Mouse (Mus musculus) ovary, postnatal 36 days (tissue): ENCODE measurements around the gene Slc30a5.
"Not testable (repeated sequence)": the region's sequence is repeated elsewhere in the genome, so short reads cannot be mapped to it uniquely, and the experiment has no call there.

ENCODE experiments used
- DNase-seq: peaks from one replicate; pipeline ENCODE4 v3.0.0; 2022; ENCODE audit warnings: low spot score, mixed read lengths

Slc30a5 gene

DNA sequence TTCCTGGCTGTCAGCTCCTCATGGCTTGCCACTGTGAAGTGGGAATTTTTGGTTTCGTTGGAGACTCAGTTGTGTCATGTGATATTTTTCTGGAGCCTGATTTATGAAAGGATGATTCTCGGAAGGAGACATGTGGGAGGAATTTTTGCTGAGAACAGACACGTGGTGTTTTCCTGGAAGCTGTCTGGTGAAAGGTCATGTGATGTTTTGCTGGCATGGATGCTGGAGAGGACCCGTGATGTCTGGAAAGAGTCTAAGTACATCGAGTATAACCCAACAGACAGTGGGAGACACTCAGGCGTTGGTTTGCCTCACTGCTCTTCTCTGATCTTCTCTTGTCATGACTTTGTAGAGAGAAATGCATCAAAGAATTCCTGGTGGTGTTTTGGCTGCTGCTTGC, 8.5 kb upstream of the Slc30a5 start:
- DNase-seq, result no peak

DNA sequence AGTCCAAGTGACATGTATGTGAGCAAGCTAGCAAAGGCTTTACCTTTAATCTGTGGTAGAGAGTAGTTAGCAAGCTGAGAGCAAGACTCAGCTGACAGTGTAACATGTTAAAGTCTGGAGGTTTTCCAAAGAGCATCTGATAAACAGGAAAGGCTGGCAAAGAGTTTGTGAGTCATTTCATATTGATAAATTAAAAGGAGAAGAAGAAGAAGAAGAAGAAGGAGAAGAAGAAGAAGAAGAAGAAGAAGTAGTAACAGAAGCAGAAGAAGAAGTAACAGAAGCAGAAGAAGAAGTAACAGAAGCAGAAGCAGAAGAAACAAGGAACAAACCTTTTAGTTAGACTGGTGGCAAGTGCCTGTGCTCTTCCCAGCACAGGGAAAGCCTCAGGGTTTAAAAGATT, 1.6 kb upstream of the Slc30a5 start:
- DNase-seq, result no peak

DNA sequence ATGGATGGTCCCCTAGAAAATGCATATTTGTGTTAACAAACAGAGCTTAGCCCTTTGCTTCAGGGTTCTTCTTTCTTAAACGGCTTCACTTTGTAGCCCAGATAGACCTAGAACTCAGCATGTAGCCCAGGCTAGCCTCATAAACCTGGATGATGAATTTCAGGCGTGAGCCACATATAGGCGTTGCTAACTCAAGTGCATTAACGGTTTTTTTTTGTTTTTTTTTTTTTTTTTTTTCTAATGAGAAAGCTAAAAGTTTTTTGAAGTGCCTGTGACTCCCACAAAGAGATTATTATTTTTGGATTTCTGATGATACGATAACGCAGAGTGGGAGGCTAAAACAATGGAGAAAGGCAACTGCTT, 394 bp upstream of the Slc30a5 start:
- DNase-seq, result no peak

DNA sequence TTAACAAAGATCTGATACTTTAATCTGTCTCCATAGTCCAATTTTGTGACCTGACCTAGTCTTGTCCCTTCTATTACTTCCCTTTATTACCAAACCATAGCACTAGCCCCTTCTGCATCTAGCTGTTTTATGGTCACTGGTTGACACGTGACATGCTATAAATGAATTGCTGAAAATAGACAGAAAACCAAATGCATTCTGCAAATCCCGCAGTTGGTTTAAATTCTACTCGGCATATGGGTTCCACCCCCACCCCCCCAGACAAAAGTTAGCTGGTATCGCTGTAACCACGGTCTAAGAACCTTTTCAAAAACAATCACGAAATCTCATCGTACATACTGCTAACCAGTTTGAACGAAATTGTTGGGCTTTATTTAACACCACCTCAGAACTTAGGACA, 1.0 kb downstream of the Slc30a5 start:
- DNase-seq, result no peak

DNA sequence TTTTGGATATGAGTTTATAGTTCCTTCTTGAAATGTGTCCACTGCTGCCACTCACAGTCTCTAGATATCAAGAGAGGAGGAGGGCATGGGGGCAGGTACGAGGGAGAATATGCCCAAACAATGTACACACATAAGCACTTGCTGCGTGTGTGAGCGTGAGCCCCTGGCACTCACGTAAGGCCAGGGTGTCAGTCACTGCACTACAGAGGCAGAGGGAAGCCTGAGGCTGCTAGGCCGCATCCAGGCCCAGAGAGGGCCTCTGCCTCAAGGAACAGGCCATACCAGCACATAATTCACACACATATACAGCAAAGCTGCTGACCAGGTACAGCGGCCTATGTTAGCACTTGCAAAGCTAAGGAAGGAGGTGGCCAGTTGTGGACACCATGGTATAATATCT, 2.1 kb downstream of the Slc30a5 start:
- DNase-seq, result no peak

DNA sequence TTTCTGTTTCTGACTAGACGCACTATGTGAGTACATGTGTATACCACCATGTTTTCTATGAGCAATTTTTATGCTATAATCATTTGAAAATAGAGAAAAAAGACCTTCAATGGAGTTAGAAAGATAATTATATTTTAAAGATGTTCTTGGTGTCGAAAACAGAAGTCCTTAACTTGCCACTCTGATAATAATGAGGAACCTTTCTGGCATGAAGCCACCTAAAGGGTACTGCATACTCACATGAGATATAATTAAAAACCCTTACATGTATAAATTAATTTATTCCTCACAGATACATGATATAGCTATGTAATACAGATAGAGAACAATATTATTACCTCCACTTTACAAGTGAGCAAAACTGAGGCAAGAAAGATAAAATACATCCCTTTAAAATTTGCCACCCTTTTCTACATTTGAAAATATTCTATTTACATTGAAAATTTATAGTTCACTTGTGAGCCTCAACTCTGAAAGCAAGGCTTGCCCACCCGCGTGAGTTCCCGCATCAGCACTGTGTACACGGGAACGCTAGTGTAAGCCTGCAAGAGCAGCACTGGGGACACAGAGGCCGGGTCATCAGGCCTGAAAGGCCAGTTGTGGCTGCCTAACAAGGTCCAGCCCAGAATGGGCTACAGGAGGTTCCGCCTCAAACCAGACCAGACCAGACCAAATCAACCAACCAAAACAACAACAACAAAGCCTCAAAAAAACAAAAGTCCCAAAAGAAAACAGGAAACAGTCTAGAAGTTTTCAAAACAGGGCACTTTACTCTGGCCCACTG, 7.4 kb downstream of the Slc30a5 start:
- no peak for DNase-seq

DNA sequence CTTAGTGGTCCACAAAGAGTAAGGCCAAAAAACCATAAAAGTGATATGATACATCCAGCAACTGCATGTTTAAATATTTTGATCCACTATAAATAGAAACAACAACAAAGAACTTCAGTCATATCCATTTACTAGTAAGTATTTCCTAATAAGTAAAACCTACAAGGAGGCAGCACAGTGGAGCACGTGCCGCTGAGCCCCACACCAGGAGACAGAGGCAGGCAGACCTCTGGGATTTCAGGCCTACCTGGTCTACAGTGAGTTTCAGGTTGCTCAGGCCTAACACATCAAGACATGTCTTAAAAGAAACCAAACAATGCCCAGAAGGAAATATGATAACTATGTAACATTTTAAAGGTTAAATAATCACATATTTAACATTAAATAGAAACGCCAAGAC, 8.3 kb downstream of the Slc30a5 start:
- no peak for DNase-seq

DNA sequence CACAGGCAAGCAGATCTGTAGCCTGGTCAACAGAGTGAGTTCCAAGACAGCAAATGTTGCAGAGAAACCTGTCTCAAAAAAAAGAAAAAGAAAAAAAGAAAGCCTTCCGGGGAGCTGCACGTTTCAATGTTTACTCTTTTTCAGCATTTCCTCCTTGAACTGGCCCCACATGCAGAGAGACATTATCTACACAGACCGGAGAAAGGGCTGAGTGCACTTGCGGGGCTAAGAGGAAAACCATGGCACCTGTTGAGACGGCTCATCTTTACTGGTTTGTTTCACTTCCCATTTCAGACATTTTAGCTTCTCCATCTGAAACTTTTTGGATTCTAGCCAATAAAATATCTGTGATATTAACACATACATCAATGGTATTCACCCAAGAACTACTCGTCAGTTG, 8.9 kb downstream of the Slc30a5 start:
- no peak for DNase-seq

DNA sequence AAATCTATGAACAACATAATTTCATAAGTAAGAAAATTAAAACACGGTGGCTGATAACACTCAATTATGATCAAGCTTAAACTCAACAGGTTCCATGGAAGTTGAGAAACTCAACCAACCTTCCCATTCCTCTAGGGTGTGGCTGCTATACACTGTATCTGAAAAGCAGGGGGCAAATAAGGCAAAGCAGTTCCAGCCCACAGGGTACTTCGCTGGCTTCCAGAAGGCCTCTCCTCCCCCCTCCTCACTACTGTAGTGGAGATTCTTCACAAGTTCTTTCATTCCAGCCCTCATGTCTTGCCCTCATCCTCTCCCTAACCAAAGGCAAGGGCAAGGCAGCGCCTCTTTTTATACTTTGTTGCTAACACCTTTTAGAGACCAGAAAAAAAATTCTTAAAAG, 9.4 kb downstream of the Slc30a5 start:
- no peak for DNase-seq

DNA sequence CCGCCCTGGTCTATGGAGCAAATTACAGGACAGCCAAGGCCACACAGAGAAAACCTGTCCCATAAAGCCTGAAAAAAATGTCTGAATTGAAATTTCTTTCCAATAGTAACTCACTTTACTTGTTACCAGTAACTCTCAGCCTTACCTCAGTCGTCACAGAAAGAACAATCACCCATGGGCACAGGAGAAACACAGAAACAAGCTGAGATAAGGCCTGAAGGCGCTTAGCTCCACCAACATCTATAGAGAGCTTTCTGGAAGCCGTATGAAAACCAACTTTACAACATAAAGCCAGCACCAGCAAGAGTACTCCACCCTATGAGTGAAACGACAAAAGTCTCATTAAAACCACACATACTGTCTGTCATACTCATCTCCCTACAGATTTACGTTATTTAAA, 18.8 kb downstream of the Slc30a5 start:
- no peak for DNase-seq

DNA sequence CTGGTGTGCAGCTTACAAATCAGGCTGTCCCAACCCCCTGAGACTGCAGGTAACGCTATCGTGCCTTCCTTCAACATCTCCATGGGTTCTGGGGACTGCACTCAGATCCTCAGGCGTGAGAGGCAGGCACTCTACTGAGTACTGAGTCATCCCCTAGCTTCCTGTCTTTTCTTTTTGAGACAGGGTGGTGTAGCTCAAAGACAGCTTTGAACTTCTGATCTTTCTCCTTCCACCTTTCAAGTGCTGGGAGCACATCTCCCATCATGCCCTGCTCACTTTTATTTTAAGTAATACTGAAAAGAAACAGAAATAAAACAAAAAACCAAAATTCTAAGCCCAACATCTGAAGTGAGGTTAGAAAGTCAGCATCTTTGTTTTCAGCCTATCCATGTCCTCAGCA, 27.5 kb downstream of the Slc30a5 start:
- no peak for DNase-seq

DNA sequence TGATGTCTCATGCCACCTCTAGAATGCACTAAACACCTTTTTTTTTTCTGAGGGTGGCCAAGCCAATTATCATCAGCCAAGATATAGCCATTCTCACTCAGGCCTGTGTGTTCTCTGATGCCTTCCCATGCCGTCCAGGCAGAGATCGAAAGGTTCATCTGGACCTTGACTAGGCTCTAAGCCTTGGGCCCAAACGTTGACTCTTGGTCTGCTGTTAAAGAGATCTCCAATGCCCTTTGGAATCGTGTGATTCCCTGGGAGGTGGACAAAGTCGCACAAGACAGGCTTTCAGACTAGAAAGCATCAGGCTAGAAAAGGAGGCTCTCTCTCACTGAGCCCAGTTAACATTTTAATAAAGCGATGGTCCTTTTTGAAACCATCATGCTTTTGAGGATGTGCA, 36.1 kb downstream of the Slc30a5 start:
- no peak for DNase-seq

DNA sequence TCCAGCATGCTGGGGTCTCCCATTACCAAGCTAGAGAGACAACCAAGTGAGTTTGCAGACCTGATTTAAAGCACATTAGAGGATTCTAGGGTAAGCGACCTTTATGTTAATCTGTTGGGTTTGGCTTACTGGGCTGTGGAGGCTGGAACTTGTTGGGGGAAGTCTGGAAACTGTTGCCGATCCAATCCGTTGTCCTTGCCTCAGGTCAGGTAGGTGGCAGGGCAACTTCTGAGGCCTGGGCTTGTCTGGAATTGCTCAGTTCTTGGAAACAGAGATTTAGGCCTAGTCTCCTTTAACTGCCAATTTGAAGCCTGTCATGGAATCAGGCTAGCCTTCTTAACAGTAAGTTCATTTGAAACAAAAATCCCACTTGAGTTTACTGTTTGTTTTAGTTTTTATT, 44.1 kb downstream of the Slc30a5 start:
- DNase-seq, result no peak

DNA sequence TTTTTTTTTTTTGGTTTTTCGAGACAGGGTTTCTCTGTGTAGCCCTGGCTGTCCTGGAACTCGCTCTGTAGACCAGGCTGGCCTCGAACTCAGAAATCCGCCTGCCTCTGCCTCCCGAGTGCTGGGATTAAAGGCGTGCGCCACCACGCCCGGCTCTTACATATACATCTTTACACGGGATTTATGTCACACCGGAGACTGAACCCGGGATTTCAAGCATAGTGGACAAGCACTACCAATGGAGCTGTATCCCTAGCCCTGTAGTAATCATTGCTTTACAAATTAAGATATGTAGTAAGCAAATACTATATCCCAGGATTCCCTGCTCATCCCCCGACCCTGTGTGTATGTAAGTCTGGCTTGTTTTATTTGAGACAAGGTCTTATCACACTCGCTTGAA, 45.2 kb downstream of the Slc30a5 start:
- not testable (repeated sequence) for DNase-seq

DNA sequence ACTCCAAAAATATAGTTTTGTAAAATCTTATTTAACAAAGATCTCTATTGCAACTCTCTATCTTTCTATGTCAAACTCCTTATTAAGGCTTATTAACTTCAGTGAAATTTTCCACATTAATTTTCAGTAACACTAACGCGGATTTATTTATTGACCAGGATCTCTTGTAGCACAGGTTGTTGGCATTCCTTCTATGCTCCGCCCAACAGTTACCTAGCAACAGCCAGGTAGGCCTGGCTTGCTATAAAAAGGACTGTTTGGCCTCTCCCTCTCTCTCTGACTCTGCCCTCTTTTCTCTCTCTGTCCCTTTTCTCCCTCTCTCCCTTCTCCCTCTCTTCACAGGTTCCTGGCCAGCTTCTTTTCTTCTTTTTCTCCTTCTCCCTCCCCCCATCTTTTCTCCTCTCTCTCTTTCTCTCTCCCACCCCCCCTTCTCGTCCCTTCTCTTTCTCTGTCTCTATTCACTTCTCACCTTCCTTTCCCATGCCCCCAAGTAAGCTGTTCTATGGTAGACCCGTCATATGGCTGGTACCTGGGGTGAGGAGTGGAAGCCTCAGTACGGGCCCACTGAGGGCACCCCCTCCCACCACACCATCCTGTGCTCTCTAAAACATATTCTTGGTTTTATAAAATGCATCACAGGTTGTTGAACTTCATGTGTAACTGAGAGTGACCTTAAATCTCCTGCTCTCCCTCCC, 45.8 kb downstream of the Slc30a5 start:
- peak; percentile 8 for DNase-seq

DNA sequence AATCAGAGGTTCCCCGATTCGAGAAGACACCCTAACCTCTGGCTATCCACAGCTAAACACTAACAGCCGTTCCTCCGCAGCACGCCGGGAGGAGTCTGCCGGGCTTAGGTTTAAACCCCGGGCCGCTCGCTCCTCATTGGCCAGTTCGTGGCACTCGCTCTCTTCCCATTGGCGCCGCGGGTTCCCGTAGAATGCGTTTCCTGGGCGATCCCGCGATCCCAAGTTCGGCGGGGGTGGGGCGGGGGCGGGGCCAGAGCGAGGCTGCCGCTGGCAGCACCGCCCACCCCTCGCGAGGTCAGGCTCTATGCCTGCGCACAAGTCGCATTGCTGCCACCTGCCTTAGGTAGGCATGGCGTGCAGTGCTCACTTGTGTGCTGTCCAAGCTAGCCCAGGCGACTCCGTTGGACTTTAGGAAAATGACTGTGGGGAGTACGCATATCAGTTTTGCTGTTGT, 46.8 kb downstream of the Slc30a5 start, which contains the start of gene Ccnb1:
Gene Ccnb1 (minus strand): TSS at position 157 of the 454 bp plus-strand sequence.
- DNase-seq, result peak; percentile 91

DNA sequence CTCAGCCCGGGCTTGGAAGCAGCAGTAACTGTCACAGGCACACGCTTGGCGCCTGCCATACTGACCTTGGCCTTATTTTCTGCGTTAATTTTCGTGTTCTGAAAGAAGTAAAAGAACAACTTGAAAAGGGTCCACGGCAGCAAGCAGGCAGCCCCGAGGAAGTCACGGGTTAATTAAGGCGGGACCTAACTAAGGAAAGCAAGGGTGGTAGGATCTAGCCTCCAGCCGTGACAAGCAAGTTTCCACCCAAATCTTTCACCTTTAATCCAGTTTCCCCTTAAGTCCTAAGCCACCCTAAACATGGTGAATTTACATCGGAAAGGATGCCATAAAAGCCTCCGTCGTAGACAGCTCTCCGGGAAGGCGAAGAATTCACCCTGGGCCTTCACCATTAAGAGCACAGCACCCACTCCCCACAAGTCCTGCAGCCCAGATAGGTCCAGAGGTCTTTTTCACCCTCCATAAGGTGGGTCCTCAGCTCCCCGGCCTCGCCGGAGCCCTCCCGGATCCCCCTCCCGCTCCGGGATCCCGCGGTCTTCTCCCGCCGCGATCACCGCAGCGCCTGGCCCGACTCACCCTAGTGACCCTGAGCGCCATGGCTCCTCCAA, 47.3 kb downstream of the Slc30a5 start:
- DNase-seq, result no peak

DNA sequence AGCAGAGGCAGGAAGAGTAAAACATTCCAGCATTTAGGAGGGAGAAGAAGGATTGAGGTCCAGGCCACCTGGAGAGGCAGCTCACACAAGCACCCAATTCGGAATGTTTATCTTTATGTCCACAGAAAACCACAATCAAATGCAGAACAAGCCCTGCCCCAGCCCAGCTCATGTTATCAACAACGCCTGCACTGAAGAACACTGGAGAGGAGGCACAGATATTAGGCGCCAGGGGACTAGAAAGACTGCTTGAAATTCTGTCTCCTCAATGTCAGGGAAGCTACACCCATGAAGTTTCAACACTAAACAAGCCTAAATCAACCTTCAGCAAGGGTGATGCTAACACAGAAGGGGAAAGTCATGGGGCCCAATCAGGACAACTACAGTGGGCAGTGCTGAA, 55.7 kb downstream of the Slc30a5 start:
- DNase-seq, result no peak

DNA sequence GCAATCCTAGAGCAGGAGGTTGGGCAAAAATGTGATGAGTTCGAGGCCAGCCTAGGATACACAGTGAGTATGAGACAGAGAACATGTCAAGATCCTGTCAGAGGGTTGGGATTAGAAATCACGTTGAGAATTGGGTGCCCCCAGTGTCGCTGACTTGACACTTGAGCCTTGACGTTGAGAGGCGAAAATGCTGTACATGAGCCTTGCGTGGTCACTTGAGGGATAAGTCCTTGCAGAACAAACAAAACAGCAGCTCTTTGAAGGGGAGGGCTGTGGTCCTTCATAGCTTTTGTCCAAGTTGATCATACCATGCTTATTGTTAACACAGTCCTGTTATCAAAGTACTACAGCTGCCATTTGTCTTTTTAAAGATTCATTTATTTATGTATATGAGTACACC, 56.5 kb downstream of the Slc30a5 start:
- no peak for DNase-seq

DNA sequence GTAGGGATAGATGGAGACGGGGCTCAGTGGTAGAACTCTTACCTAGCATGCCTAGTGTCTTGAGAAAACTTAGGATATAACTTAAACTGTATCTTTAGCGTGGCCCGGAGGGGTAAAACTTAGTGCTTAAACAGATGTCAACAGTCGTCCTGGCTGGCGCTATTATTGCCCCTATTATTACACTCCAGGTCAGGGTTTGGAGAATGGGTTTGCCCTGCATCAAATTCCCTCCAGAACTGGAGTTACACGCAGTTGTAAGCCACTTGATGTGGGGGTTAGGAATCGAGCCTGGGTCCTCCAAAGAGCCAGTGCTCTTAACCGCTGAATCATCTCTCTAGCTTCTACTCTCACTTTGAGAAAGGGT, 57.2 kb downstream of the Slc30a5 start:
- no peak for DNase-seq

DNA sequence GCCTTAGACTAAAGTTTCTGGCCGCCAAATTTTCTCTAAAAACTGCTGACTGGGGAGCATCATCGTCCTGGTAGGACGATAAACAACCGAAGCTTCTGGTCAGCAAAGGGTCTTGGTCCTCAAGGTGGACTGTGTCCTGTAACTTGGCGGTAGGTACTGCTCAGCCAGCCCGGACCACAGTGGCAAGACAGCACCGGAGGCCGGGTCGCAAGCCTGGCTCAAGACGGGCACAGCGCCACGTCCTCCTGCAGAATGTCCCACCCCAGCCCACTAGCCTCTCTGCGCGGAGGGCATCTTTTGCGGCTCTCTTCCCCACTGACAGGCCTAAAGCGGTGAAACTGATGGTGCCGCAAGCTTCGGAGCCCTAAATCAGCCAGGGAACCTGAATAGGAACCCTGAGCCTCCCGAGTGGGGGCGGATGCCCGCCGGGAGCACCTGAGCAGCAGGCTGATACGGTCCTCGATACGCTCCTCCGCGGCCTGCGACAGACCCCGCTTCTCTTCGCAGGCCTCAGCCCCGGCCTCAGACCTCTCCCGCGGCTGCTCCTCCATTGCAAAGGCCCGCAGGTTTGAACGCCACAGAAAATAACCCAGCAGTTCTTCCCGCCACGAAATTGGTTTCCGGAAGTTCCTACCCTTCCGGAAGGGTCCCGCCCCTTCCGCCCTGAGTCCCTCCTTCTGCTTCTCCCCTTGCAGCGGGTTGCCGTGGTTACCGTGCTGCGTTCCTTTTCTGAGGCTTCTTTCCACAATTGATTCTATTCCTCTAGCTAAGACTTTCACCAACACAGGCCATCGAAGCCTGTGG, 57.8 kb downstream of the Slc30a5 start, which contains the start of gene Cenph:
Gene Cenph (minus strand): TSS at position 648 of the 804 bp plus-strand sequence.
- DNase-seq, result peak; percentile 82

DNA sequence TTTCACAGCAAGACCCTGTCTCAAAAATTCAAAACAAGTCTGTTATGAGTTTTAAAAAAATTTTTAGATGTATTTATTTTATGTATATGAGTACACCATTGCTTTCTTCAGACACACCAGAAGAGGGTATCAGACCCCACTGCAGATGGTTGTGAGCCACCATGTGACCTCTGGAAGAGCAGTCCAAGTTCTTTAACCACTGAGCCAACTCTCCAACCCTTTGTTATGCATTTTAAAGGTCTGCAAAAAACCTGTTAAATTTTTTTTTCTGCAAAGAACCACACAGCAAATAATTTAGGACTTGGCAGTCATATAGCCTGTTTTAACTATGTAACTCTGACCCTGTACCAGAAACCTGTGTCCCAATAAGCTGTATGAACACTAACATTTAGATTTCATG, 58.5 kb downstream of the Slc30a5 start:
- no peak for DNase-seq
